Mouse (Mus musculus) adrenal gland, adult 10 weeks (tissue): ENCODE results near the gene Clpx. TPM values are rescaled to one million over a fixed set of nuclear protein-coding genes. Genes with fewer than 3 reads are reported as not detected.

Experiments used
- polyA plus RNA-seq: library from polyadenylated mRNA; stranded (reverse); fragments of 350-450 nt; fragmentation: Illumina TruSeq; extraction: RNeasy Lipid Tissue Mini Kit (QIAGEN cat#74804); gene quantifications from one replicate; pipeline ENCODE4 v1.2.3, GENCODE M21; 2014; ENCODE audit warnings: low read depth, low replicate concordance

Clpx gene
- 179 TPM for polyA plus RNA-seq

DNA sequence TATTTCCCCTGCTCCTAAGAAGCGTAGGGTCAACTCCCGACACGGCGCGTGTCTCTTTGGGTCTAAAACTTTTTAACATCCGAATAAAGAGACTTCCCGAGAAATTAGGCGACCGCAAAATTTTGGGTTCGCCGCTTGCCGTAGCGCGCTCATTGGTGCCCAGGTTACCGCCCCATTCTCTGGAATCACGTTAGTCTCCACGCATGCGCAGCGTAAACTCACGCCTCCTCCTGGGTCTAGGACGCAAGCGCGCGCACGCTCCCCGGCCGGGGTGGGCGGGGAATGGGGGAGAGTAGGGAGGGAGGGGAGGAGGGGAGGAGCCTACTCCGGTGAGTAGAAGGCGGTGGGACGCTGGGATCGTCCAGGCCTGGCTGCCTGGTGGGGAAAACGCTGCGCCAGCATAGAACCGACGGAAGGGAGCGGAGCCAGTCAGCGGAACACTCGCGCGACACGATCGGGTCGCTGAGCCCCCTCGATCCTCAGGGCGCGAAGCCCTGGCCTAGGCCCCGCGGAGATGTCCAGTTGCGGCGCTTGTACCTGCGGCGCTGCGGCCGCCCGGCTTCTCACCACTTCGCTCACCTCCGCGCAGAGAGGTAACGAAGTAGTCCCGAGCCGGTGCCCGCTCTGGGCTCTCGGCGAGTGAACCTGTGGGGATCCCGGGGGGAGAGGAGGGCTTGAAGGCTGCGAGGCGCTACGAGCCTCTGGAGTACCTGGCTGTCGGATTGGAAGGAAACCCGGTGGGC lies at the start of gene Clpx:
Gene Clpx, plus strand, starts transcription at position 288 of the 743 bp plus-strand sequence.

DNA sequence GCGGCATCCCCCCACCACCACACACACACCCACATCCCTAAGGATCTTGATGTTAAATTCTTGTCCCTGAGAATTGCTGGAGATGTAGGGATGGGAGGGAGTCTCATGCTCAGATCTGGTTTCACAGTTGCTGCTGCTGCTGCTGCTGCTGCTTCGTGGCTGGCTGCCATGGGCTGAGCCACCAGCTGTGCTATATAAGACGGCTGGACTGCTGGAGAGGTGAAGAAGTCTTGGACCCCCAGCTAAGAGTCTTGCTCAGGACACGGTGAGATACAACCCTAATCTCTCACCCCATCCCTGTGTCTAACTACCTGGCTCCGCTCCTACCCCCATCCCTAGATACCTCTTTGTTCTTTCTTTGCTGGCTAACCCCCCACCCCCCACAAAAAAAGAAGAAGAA lies 29.1 kb upstream of the Clpx start, which contains the start of gene Cilp:
Gene Cilp, plus strand, starts transcription at position 222 of the 400 bp plus-strand sequence.

DNA sequence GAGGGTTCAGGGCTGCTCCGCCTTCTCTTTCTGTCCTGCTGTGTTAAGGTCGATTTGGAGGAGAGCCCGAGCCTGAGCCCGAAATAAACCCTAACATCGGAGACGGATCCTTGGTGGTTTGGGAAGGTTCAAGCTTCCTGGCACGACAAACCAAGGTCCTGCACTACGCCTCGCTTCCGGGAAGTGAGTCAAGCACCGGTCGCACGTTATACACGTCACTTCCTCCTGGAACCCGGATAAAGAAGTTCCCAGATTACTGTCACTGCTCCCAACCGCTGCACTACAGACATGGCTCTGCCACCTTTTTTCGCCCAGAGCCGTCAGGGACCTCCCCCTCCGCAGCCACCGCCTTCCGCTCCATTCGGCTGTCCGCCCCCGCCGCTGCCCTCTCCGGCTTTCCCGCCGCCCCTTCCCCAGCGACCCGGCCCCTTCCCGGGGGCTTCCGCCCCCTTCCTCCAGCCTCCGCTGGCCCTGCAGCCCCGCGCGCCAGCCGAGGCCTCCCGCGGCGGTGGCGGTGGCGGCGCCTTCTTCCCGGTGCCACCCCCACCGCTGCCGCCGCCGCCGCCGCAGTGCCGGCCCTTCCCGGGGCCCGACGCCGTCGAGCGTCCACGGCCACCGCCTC lies 51.9 kb downstream of the Clpx start, which contains the start of gene Pdcd7:
Gene Pdcd7, plus strand, starts transcription at position 251 of the 622 bp plus-strand sequence.

DNA sequence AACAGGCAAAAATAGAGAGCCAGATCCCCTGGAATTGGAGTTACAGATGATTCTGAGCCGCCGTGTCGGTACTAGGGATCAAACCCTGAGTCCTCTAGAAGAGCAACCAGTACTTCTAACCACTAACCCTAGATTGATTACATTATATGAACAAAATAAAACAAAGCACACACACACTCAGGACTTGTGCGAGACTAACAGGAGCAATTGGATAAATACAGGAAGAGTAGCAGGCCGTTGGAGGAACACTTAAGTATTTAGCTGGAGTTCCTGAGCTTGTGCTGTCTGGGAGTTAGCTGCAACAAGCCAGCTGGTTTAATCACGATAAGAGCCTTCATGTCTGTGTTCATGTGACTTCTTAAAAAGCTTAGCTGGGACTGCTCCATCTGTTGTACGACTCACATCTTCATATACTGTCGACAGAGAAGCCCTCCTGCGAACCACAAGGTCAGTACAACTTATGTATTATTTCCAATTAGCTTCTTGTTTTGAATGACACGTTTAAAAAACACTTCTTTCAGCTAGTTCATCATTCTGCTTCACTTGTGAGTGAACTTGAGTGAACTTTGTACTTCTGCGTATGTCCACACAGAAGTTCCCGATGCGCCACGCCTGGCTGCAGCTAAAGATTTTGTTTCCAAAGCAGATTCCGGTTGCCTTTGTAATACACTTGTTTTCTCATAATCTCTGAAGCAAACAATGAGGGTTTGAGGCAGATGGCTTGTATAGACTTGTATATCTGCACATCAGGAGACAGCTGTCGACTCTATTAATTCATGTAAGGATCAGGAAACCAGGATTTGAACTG lies 66.8 kb downstream of the Clpx start, which contains the start of gene Ubap1l:
Gene Ubap1l, plus strand, starts transcription at position 401 of the 808 bp plus-strand sequence.

Other genes with a start within 250 kb of the Clpx start
- gene Igdcc4, start 192.8 kb upstream of the Clpx start, polyA plus RNA-seq, result 19.7 TPM
- not detected for gene Igdcc3, start 153.1 kb upstream of the Clpx start, polyA plus RNA-seq
- gene Parp16, start 98.9 kb upstream of the Clpx start, polyA plus RNA-seq, result 11.4 TPM
- gene Cilp, start 29.1 kb upstream of the Clpx start, polyA plus RNA-seq, result 2.6 TPM
- 10.5 TPM for gene Pdcd7, start 51.8 kb downstream of the Clpx start, polyA plus RNA-seq
- gene Ubap1l, start 66.8 kb downstream of the Clpx start, polyA plus RNA-seq, result 1.2 TPM
- gene Kbtbd13, start 97.4 kb downstream of the Clpx start, polyA plus RNA-seq, result 0.29 TPM
- 3.7 TPM for gene Rasl12, start 104.2 kb downstream of the Clpx start, polyA plus RNA-seq
- gene Slc51b, start 128.7 kb downstream of the Clpx start, polyA plus RNA-seq, result not detected
- gene Mtfmt, start 141.5 kb downstream of the Clpx start, polyA plus RNA-seq, result 13.8 TPM
- 137 TPM for gene Spg21, start 166.7 kb downstream of the Clpx start, polyA plus RNA-seq
- not detected for gene Ankdd1a, start 225.9 kb downstream of the Clpx start, polyA plus RNA-seq